Mouse (Mus musculus) liver, embryonic 11.5 days (tissue): ENCODE measurements around the gene 5031439G07Rik. TPM values are rescaled to one million over a fixed set of nuclear protein-coding genes. Genes with fewer than 3 reads are reported as not detected.

Source experiments
- microRNA-seq: library from miRNA; unstranded; fragments of <30 nt; microRNA quantifications from one replicate; pipeline ENCODE4, GENCODE M21; 2017; ENCODE audit warnings: borderline number of aligned reads
- polyA plus RNA-seq: library from polyadenylated mRNA; unstranded; fragments of >200 nt; fragmentation: Nextera tagmentation; extraction: Ambion mirVana; gene quantifications from 2 replicates; pipeline ENCODE4 v1.2.1, GENCODE M21; 2014

Gene 5031439G07Rik
- polyA plus RNA-seq, 1 experiment from 2014 or later = 4.6 TPM

Small RNA genes within 50 kb of the gene (microRNA-seq; reads per million reads assigned to microRNA genes)
- gene Mir1249 = 11.3 reads per million, percentile 24 among the genes with 10 or more reads in this experiment

Other genes with a start within 250 kb of the 5031439G07Rik start
- gene Phf21b, start 132.5 kb downstream of the 5031439G07Rik start, polyA plus RNA-seq = 0.26 and 0.62 TPM in 2 replicates
- gene Gm29666, start 68.5 kb downstream of the 5031439G07Rik start, polyA plus RNA-seq = 1.2 and 1.8 TPM in 2 replicates
- 56.7 and 57.3 TPM in 2 replicates for gene Nup50, start 65.1 kb downstream of the 5031439G07Rik start, polyA plus RNA-seq
- not detected in 2 replicates for gene Upk3a, start 28.6 kb upstream of the 5031439G07Rik start, polyA plus RNA-seq
- 17.0 and 19.6 TPM in 2 replicates for gene Fam118a, start 40.4 kb upstream of the 5031439G07Rik start, polyA plus RNA-seq
- gene Smc1b, start 143.4 kb upstream of the 5031439G07Rik start, polyA plus RNA-seq = 0.04 and 0.06 TPM in 2 replicates
- gene Ribc2, start 143.5 kb upstream of the 5031439G07Rik start, polyA plus RNA-seq = 0.15 and 0.25 TPM in 2 replicates
- gene Fbln1, start 217.4 kb upstream of the 5031439G07Rik start, polyA plus RNA-seq = 57.6 and 60.2 TPM in 2 replicates